Mouse (Mus musculus) heart, adult 8-10 months (tissue): ENCODE measurements around the gene Col6a2. TPM values are rescaled to one million over a fixed set of nuclear protein-coding genes. Genes with fewer than 3 reads are reported as not detected.

Experiments used
- DNase-seq: peaks from one replicate; pipeline ENCODE4 v3.0.0; 2022; ENCODE audit warnings: low spot score
- total RNA-seq, 4 experiments: library from RNA; stranded (reverse); gene quantifications; 2 replicates each; pipeline ENCODE4 v1.2.4; 2022

The Col6a2 gene
- total RNA-seq, 4 experiments from 2014 or later, result 27.7 to 45.4 (median 40.4) TPM

GRCm38 (mm10) chr10:76548218-76548617, 75.2 kb downstream of the Col6a2 start:
- DNase-seq, result no peak

GRCm38 (mm10) chr10:76546566-76546965, 76.9 kb downstream of the Col6a2 start:
- DNase-seq, result no peak

Other genes with a start within 250 kb of the Col6a2 start
- 1 to 10 TPM in 1 of 4 experiments, not detected in 3; 3.1 TPM for gene AC141477.1, start 183.2 kb downstream of the Col6a2 start, total RNA-seq
- 10 to 100 TPM; 46.5 to 61.5 (median 54.6) TPM for gene Pcnt, start 180.8 kb downstream of the Col6a2 start, total RNA-seq
- under 1 TPM in 3 of 4 experiments, not detected in 1; 0.22 to 0.49 (median 0.25) TPM for gene 2610028H24Rik, start 174.5 kb downstream of the Col6a2 start, total RNA-seq
- gene Mcm3ap, start 154.7 kb downstream of the Col6a2 start, total RNA-seq, result 10 to 100 TPM; 23.8 to 28.8 (median 25.4) TPM
- gene Ybey, start 154.5 kb downstream of the Col6a2 start, total RNA-seq, result 1 to 10 TPM; 2.9 to 4.0 (median 3.7) TPM
- gene Lss, start 92.0 kb downstream of the Col6a2 start, total RNA-seq, result 1 to 10 TPM; 4.9 to 9.2 (median 7.7) TPM
- not detected for gene Spatc1l, start 61.4 kb downstream of the Col6a2 start, total RNA-seq
- not detected for gene Ftcd, start 48.0 kb downstream of the Col6a2 start, total RNA-seq
- gene Col6a1, start 102.5 kb upstream of the Col6a2 start, total RNA-seq, result 10 to 100 TPM; 23.3 to 31.8 (median 29.8) TPM